Mouse (Mus musculus): ENCODE results near the gene Soga3.

Soga3 gene

DNA sequence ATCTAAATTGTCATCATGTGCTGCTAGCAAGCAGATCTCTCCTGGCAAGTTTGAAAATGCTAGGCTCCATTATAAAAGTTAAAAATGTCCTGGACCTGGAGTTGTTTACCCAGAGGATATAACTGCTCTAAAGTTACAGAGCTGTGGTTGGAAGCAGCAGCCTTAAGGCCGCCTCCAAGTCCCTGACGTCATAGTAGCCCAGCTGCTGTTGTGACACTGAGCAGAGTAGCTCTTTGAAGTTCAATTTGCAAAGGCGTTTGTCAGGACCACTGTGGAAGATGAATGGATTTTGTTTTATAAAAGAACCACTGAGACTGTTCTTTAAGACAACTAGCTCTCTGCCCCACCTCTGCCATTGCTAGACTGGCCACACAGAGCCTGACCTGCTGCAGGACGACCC is 67.8 kb downstream of the Soga3 start, which contains the start of gene 9330159F19Rik:
TSS of gene 9330159F19Rik (plus strand) at position 154 of the 400 bp plus-strand sequence.
- peak; percentile 30 to 64 for DNase-seq

DNA sequence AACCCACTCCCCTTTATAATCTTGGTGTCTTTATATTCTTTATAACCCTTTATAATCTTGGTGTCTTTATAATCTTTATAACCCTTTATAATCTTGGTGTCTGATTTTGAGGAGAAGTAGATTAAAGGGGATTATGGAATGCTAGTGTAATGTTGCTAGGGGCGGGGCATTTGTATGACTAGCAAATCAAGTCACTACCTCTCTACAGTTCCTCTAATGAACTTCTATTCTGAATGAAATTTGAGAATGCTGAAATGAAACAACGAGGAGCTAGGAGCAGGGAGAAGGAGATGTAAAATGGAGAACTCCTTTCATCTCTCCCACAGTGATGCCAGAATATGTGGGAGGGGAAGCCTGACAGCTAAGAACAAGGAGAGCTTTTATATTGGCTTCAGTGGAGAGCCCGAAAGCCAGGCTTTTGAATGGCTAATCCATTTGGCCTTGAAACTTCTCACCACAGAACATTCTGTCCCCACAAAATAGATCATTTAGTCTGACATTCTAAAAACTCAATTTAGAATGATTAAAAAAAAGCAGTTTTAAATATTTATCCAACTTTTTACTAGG is 70.0 kb downstream of the Soga3 start:
- DNase-seq: no peak

DNA sequence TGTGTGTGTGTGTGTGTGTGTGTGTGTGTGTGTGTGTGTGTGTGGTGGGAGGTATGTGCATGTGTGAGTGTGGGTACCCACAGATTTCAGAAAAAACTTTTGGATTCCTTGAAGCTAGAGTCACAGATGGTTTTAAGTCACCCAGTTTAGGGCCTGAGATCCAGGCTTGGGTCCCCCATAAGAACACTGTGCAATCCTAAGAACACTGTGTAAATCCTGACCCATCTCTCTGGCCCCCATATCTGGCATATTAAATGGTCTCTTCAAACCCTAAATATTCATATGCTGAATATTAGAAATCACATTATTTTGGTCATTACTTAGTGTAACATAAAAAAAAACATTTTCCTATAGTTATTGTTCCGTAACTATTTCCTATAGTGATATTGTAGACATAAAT is 73.3 kb downstream of the Soga3 start:
- DNase-seq: no peak

DNA sequence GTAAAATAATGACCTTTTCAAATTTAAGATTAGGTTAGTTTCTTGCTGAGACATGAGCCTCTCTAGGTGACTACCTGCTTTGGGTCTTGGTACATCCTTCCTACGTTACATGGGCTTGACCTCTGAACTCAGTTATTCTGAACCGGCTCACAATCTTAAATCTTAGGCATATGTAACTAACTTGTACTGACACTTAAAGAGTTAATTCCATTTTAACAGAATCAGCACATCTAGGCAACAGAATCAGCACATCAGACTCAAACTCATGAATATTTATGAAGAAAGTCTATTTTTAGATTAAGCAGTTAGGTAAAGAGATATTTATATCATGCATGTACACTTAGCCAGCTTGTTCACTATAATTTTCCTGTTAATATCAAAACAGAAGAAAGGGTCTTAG is 73.8 kb downstream of the Soga3 start:
- no peak for DNase-seq

DNA sequence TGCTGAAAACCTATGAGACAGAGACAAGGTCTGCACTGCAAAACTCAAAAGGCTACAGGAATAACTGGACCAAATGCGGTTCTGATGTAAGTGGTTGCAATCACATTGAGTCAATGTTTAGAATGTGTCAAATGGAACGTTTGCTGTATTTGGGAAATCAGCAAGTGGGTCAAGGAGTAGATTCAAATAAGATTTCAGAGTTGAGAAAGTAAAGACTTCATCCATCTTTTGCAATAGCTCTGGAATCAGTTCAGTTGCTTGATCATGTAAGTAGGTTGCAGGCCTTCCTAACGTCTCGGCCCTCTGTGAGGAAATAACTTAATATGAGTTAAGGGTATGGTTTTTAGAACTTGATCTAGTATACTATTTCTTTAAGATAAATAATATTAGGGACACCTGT is 81.7 kb downstream of the Soga3 start:
- DNase-seq: no peak

DNA sequence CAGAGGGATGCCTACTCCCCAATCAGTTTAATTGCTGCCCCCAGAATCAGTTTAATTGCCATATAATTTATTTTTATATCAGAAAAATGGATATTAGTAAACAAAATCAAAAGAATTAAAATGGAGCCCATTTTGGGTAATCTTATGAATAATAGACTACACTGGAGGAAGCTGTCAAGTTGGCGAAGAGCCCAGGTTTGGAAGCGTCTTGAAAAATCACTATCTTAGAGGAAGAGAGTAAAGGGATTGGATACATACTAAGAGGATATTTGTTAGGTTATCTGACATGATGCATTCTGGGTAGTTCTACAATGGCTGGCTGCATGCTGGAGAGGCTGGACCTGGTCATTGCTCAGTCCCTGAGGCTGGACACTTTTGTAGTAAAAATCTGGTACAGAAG is 87.6 kb downstream of the Soga3 start:
- no peak for DNase-seq
